Mouse (Mus musculus) cerebellum, adult 11 months (tissue): ENCODE data around the gene Tmem131l.

Experiments used
- DNase-seq: peaks from one replicate; pipeline ENCODE4 v3.0.0; 2022

The Tmem131l gene

GRCm38 (mm10) chr3:84046206-84046605 is 6.2 kb upstream of the Tmem131l start:
- DNase-seq: no peak

GRCm38 (mm10) chr3:84041739-84042138 is 1.8 kb upstream of the Tmem131l start:
- no peak for DNase-seq

- DNase-seq: no peak
Observed at GRCm38 (mm10) chr3:84040476-84041082, 604 bp upstream of the Tmem131l start.

- peak; percentile 35 for DNase-seq
Observed at GRCm38 (mm10) chr3:84038981-84039645, 862 bp downstream of the Tmem131l start.

GRCm38 (mm10) chr3:84038126-84038525 is 1.8 kb downstream of the Tmem131l start:
- DNase-seq: no peak

GRCm38 (mm10) chr3:84037536-84037935 is 2.4 kb downstream of the Tmem131l start:
- no peak for DNase-seq

- DNase-seq: no peak
Observed at GRCm38 (mm10) chr3:84036866-84037265, 3.1 kb downstream of the Tmem131l start.

- DNase-seq: no peak
Observed at GRCm38 (mm10) chr3:84035728-84036364, 4.1 kb downstream of the Tmem131l start.

- DNase-seq: no peak
Observed at GRCm38 (mm10) chr3:84034115-84034780, 5.7 kb downstream of the Tmem131l start.

GRCm38 (mm10) chr3:84032933-84033730 is 6.8 kb downstream of the Tmem131l start:
- no peak for DNase-seq

- no peak for DNase-seq
Observed at GRCm38 (mm10) chr3:84032419-84032818, 7.6 kb downstream of the Tmem131l start.

- no peak for DNase-seq
Observed at GRCm38 (mm10) chr3:84031216-84031615, 8.8 kb downstream of the Tmem131l start.

- no peak for DNase-seq
Observed at GRCm38 (mm10) chr3:84028968-84029367, 11.0 kb downstream of the Tmem131l start.

- no peak for DNase-seq
Observed at GRCm38 (mm10) chr3:84027691-84028159, 12.2 kb downstream of the Tmem131l start.

GRCm38 (mm10) chr3:84024512-84025072 is 15.4 kb downstream of the Tmem131l start:
- no peak for DNase-seq

- no peak for DNase-seq
Observed at GRCm38 (mm10) chr3:84022723-84023122, 17.3 kb downstream of the Tmem131l start.

GRCm38 (mm10) chr3:84022201-84022584 is 17.8 kb downstream of the Tmem131l start:
- DNase-seq: no peak

GRCm38 (mm10) chr3:84021217-84022200 is 18.5 kb downstream of the Tmem131l start:
- DNase-seq: no peak

- DNase-seq: no peak
Observed at GRCm38 (mm10) chr3:84020528-84020927, 19.4 kb downstream of the Tmem131l start.

GRCm38 (mm10) chr3:84015484-84016016 is 24.4 kb downstream of the Tmem131l start:
- DNase-seq: no peak
